Mouse (Mus musculus): ENCODE results near the gene Zkscan14.

DNA sequence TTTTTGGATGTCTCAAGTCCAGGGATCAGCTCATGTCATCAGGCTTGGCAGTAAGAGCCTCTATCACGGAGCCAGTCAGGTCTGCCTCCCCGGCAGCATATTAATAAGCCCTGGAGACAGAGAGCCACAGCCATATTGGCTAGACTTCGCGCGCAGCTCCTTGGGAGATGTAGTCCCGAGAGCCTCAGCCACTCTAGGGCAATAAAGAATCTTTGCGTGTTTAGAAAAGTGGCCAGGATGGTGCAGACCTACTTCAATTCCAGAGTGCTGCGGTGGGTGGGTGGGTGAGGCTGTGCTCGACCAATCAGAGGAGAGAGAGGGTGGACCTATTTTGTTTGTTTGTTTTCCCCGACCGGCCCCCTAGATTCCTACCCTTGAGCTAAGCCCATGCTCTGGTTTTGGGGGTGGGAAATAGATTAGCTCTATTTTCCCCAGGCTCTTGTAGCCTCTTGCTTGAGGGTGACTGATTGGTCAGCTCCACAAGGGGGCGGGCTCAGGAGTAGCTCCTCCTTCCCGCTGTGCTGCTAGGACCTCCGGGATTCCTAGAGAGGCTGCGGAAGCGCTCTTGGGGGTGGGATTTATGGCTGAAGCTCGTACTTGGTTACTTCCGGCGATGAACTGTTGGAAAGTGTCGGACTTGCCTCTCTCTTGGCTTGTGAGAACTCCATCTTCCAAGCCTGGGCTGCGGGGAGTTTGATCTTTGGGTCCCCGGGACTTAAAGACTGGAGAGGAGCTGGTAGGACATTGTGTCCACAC, 2.4 kb upstream of the Zkscan14 start, which contains the start of gene Zkscan5:
- no peak; the same call in 1 of the 2 replicates for TF ChIP-seq CHD2 (IDR thresholded peaks at IDR 0.05; ENCODE audit: low read length)
- peak; percentile 56 to 76; a peak in 3 of 4 replicates for TF ChIP-seq POLR2A (IDR thresholded peaks at IDR 0.05; ENCODE audit: control insufficient read depth in 1 of 2, insufficient read depth in 1 of 2, low read depth in 1 of 2, low read length in 2 of 2, poor library complexity in 1 of 2)
- TF ChIP-seq CTCF (IDR thresholded peaks at IDR 0.05 in 2 of 3, conservative IDR thresholded peaks at IDR 0.05 in 1 of 3; ENCODE audit: control insufficient read depth in 1 of 3, insufficient read depth in 1 of 3, low read depth in 2 of 3, low read length in 3 of 3, poor library complexity in 1 of 3, severe bottlenecking in 1 of 3): no peak
- TF ChIP-seq UBTF (IDR thresholded peaks at IDR 0.05; ENCODE audit: borderline replicate concordance, insufficient read depth, low read depth, low read length): no peak
- TF ChIP-seq JUND (IDR thresholded peaks at IDR 0.05; ENCODE audit: low read depth, low read length): no peak
- TF ChIP-seq MYC (IDR thresholded peaks at IDR 0.05; ENCODE audit: low read depth, low read length): peak; percentile 52; the same call in 1 of the 2 replicates
- peak; percentile 77 for TF ChIP-seq MXI1 (IDR thresholded peaks at IDR 0.05; ENCODE audit: low read depth, low read length)
- peak; percentile 81 for TF ChIP-seq KAT2A (conservative IDR thresholded peaks at IDR 0.05; ENCODE audit: low read depth, low read length)
- TF ChIP-seq EP300 (IDR thresholded peaks at IDR 0.05; ENCODE audit: low read depth in 1 of 2, low read length in 2 of 2): peak; percentile 6 to 37; a peak in 1 of 4 replicates
- 0 out of 2 replicates have a peak, but pooled peaks have one; percentile 2 for TF ChIP-seq BHLHE40 (IDR thresholded peaks at IDR 0.05; ENCODE audit: borderline replicate concordance, low read depth, low read length)
- peak; percentile 83 for TF ChIP-seq NELFE (IDR thresholded peaks at IDR 0.05; ENCODE audit: low read depth, low read length)

All from MEL (cell line).